Mouse (Mus musculus) gastrocnemius, postnatal 4 days (tissue): Measurements from ENCODE around the gene Eva1c. TPM values are rescaled to one million over a fixed set of nuclear protein-coding genes. Genes with fewer than 3 reads are reported as not detected.

ENCODE experiments used
- DNase-seq, 2 experiments: peaks; one replicate each; pipeline ENCODE4 v3.0.0; 2021 to 2022; ENCODE audit warnings: low spot score in 2 of 2, mixed read lengths in 2 of 2
- microRNA-seq: library from miRNA; unstranded; fragments of <30 nt; microRNA quantifications from one replicate; pipeline ENCODE4 v1.2.0, GENCODE M21; 2021
- total RNA-seq, 2 experiments: library from RNA; stranded (reverse); gene quantifications; 2 replicates each; pipeline ENCODE4 v1.2.3; 2021

The Eva1c gene
- total RNA-seq, 2 experiments from 2014 or later, result 0.39 to 1.3 TPM

DNA sequence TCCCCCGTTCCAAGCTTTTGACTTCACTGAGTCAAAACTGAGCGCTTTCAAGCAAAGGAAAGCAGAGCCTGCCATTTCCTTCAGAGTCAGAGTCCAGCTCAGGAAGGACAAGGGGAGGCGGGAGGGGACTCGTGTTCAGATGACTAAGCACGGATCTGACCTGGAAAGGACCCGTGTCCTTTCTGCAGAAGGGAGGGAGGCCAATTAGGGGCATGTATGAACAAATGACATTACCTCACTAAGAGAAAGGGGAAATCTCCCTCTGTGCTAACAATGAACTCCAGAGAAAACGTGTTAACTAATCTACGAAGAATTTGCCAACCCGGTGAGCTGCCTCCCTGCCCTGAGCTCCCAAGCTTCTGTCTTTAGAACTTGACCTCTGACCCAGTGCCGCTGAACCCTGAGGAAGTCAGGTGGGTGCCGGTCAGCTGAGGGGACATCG, 89.5 kb downstream of the Eva1c start:
- no peak for DNase-seq

- DNase-seq, result no peak
Observed at GRCm38 (mm10) chr16:90917156-90917555, 90.6 kb downstream of the Eva1c start.

DNA sequence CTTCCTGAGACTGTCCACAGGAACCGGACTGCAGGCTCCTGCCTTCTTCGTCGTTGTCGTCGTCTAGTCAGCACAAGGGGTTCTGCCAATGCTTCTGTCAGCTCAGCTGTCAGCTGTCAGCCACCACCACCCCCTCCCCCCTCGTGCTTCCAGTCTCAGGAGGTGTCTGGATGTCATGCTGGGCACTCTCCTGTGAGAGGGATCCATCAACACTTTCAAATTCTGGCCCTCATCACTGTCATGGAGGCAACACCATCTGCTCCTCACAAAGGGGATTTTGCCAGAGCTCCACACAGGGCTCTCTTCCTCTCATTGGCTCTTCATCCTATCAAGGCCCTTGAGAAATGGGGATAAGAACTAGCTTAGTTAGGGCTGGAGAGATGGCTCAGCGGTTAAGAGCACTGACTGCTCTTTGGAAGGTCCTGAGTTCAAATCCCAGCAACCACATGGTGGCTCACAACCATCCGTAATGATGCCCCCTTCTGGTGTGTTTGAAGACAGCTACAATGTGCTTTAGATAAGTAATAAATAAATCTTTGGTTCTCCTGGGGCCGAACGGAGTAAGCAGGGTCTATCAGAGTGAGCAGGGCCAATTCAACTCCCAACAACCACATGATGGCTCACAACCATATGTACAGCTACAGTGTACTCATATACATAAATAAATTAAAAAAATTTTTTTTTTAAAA, 95.1 kb downstream of the Eva1c start:
- no peak for DNase-seq

- DNase-seq, result no peak
Observed at GRCm38 (mm10) chr16:90924606-90925370, 98.3 kb downstream of the Eva1c start.

- peak; percentile 42 to 67 for DNase-seq
Observed at GRCm38 (mm10) chr16:90925461-90925860, 98.9 kb downstream of the Eva1c start.

GRCm38 (mm10) chr16:90927446-90927845, 100.9 kb downstream of the Eva1c start:
- DNase-seq, result no peak

- no peak for DNase-seq
Observed at GRCm38 (mm10) chr16:90933534-90934176, 107.1 kb downstream of the Eva1c start.

- peak; percentile 42 to 68 for DNase-seq
Observed at GRCm38 (mm10) chr16:90934193-90934686, 107.7 kb downstream of the Eva1c start.

DNA sequence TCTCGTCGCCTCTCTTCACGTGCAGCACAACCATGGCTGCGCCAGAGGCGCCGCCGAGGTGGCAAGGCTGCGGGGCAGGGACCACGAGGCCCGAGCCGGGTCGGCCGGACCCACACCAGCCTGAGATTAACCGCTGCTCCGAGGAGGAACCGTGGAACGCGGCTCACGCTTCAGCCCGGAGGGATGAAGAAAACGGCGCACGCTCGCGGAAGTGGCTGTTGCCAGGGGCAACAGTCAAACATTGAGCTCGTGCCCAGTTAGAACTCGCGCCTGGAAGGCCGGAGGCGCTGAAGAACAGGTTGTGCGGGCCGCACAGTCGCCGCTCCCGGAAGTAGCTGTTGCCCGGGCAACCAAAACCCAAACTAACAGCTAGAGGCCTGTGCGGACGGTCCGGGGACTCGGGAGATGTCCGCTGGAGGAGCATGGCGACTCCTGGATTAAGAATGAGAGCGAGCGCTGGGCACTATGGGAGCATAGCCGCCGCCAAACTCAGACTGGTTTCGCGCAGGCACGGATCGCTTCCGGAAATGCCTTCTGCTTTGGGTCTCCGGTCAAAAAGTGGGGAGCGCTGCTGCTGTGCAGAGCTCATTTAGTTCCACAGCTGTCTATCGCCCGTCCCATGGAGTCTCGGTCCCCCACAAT, 108.3 kb downstream of the Eva1c start, which contains the start of gene Cfap298:
Gene Cfap298 (minus strand): TSS at position 428 of the 642 bp plus-strand sequence.
- peak; percentile 81 to 91 for DNase-seq

- no peak for DNase-seq
Observed at GRCm38 (mm10) chr16:90941246-90941645, 114.7 kb downstream of the Eva1c start.

- DNase-seq, result no peak
Observed at GRCm38 (mm10) chr16:90946977-90947376, 120.5 kb downstream of the Eva1c start.

- DNase-seq, result no peak
Observed at GRCm38 (mm10) chr16:90950354-90950963, 123.9 kb downstream of the Eva1c start.

- no peak for DNase-seq
Observed at GRCm38 (mm10) chr16:90953147-90953546, 126.6 kb downstream of the Eva1c start.

DNA sequence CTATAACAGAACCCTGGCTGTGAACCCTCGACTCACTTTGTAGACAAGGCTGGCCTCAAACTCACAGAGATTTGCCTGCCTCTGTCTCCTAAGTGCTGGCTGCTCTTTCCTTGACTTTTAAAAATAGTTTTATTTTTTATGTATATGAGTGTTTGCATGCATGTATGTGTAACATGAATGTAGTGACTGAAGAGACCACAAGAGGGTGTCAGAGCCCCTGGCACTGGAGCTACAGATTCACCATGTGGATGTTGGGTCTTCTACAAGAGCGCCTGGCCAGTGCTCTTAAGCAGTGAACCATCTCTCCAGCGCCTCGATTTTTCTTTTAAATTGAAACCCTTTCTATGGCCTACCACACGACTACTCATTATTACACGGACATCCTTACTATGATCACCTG, 127.3 kb downstream of the Eva1c start:
- DNase-seq, result no peak

Small RNA genes within 50 kb of the gene (microRNA-seq; reads per million reads assigned to microRNA genes)
- gene Gm22933, result not detected

Other genes with a start within 250 kb of the Eva1c start
- 1 to 10 TPM; 7.4 to 8.3 TPM for gene Mis18a, start 99.3 kb upstream of the Eva1c start, total RNA-seq
- 1 to 10 TPM; 3.0 to 6.6 TPM for gene Mrap, start 88.5 kb upstream of the Eva1c start, total RNA-seq
- gene Urb1, start 16.3 kb upstream of the Eva1c start, total RNA-seq, result 1 to 10 TPM; 7.8 to 8.1 TPM
- 10 to 100 TPM; 19.1 to 28.2 TPM for gene Cfap298, start 108.4 kb downstream of the Eva1c start, total RNA-seq
- gene Synj1, start 184.6 kb downstream of the Eva1c start, total RNA-seq, result 10 to 100 TPM; 17.2 to 23.5 TPM
- 10 to 100 TPM; 30.5 to 42.7 TPM for gene Paxbp1, start 217.8 kb downstream of the Eva1c start, total RNA-seq